ENCODE assay signal across 8 mouse cellular contexts in genomic region chr10:75021138-75021537, GRCm38 (mm10). TPM values are rescaled to one million over a fixed set of nuclear protein-coding genes. Genes with fewer than 3 reads are reported as not detected.
DNase-seq lines count a peak whose midpoint lies in the region; ATAC-seq and TF ChIP-seq lines count a peak whose summit lies in the region.

No protein-coding gene starts in this region.

- no peaks in the 10 kb centered on the region for H3K9me3 ChIP-seq in liver, embryonic 11.5 days (ENCODE audit: control insufficient read depth, low read length)
- no peaks in the 10 kb centered on the region for H3K9me3 ChIP-seq in neural tube, embryonic 12.5 days

- no peaks in the 10 kb centered on the region for H3K27me3 ChIP-seq in liver, embryonic 11.5 days (replicated peaks; ENCODE audit: control insufficient read depth, insufficient read depth, low read length)
- H3K27me3 ChIP-seq in neural tube, embryonic 12.5 days (replicated peaks) = no peaks in the 10 kb centered on the region
- no peaks in the 10 kb centered on the region for H3K27me3 ChIP-seq in testis, adult 2 months (ENCODE audit: control insufficient read depth, insufficient read depth, low read length)

- no peak overlapping the region for H3K4me2 ChIP-seq in liver, embryonic 11.5 days
- no peak overlapping the region for H3K4me2 ChIP-seq in neural tube, embryonic 12.5 days (replicated peaks)

- TF ChIP-seq POLR2A in cortical plate, adult 2 months (IDR thresholded peaks at IDR 0.05; ENCODE audit: extremely low read depth, insufficient read depth, low read length) = no peak
- TF ChIP-seq POLR2A in testis, adult 2 months (IDR thresholded peaks at IDR 0.05; ENCODE audit: control insufficient read depth, low read depth, low read length) = no peak

- DNase-seq in urinary bladder, adult 18-20 months (ENCODE audit: low spot score in 2 of 2) = peak; percentile 42 to 65
- no peak for DNase-seq in urinary bladder, postnatal 10 days (ENCODE audit: low spot score)
- peak; percentile 20 for DNase-seq in gastrocnemius, postnatal 25 days
- peak; percentile 88 for DNase-seq in kidney, postnatal 10 days
- DNase-seq in liver, embryonic 11.5 days (ENCODE audit: low spot score) = peak; percentile 68

- no peaks in the 10 kb centered on the region for H3K36me3 ChIP-seq in liver, embryonic 11.5 days (ENCODE audit: control insufficient read depth, insufficient read depth, low read length)
- H3K36me3 ChIP-seq in neural tube, embryonic 12.5 days = no peaks in the 10 kb centered on the region
- no peaks in the 10 kb centered on the region for H3K36me3 ChIP-seq in testis, adult 2 months (ENCODE audit: control insufficient read depth, insufficient read depth, low read length)

- 15% methylated on average over 6 of the region's 6 CpGs for WGBS in liver, embryonic 11.5 days
- 12% methylated on average over 6 of the region's 6 CpGs for WGBS in neural tube, embryonic 12.5 days

- H3K27ac ChIP-seq in cortical plate, adult 2 months (ENCODE audit: insufficient read depth, low read length) = no peak overlapping the region
- H3K27ac ChIP-seq in liver, embryonic 11.5 days (ENCODE audit: low read depth, low read length) = no peak overlapping the region
- no peak overlapping the region for H3K27ac ChIP-seq in neural tube, embryonic 12.5 days
- no peak overlapping the region for H3K27ac ChIP-seq in testis, adult 2 months (ENCODE audit: control insufficient read depth, insufficient read depth, low read depth, low read length)

- H3K9ac ChIP-seq in liver, embryonic 11.5 days (ENCODE audit: low read depth, low read length) = no peak overlapping the region
- no peak overlapping the region for H3K9ac ChIP-seq in neural tube, embryonic 12.5 days

- ATAC-seq in liver, embryonic 11.5 days (replicated peaks; ENCODE audit: low FRiP score) = peak; percentile 39; the same call in 1 of the 2 replicates
- ATAC-seq in neural tube, embryonic 12.5 days (ENCODE audit: low FRiP score, low read depth) = peak; percentile 55; the same call in 1 of the 2 replicates

- peak; percentile 92 for TF ChIP-seq CTCF in cortical plate, adult 2 months (IDR thresholded peaks at IDR 0.05; ENCODE audit: extremely low read depth, insufficient read depth, low read length)
- peak; percentile 75; the same call in 1 of the 2 replicates for TF ChIP-seq CTCF in testis, adult 2 months (IDR thresholded peaks at IDR 0.05; ENCODE audit: control insufficient read depth, insufficient read depth, insufficient replicate concordance, low read depth, low read length)

- no peak overlapping the region for H3K4me3 ChIP-seq in cortical plate, adult 2 months (ENCODE audit: insufficient read depth, low read length)
- H3K4me3 ChIP-seq in liver, embryonic 11.5 days (ENCODE audit: low read depth, low read length) = no peak overlapping the region
- no peak overlapping the region for H3K4me3 ChIP-seq in neural tube, embryonic 12.5 days
- H3K4me3 ChIP-seq in testis, adult 2 months (ENCODE audit: control insufficient read depth, low read depth, low read length) = peak overlapping the region; percentile 10; the same call in 1 of the 2 replicates

- peaks cover 1% of the 10 kb centered on the region; the same call in 1 of the 2 replicates for H3K4me1 ChIP-seq in cortical plate, adult 2 months (ENCODE audit: control insufficient read depth, insufficient read depth, low read length)
- H3K4me1 ChIP-seq in liver, embryonic 11.5 days (replicated peaks; ENCODE audit: control insufficient read depth, insufficient read depth, low read length) = no peaks in the 10 kb centered on the region
- H3K4me1 ChIP-seq in neural tube, embryonic 12.5 days = no peaks in the 10 kb centered on the region
- peaks cover 26% of the 10 kb centered on the region for H3K4me1 ChIP-seq in testis, adult 2 months (ENCODE audit: control insufficient read depth, insufficient read depth, low read length)

RNA-seq across cellular contexts. Expression of gene Rsph14, which starts 11.2 kb away (rescaled TPM):
- polyA plus RNA-seq in cortical plate, adult 2 months (2012; rRNA removed) = 0.17 and 0.21 TPM in 2 replicates
- total RNA-seq in gastrocnemius, postnatal 25 days (2021) = not detected
- not detected in 2 replicates for polyA plus RNA-seq in liver, embryonic 11.5 days (2014; fragmentation: Nextera tagmentation; extraction: Ambion mirVana)
- polyA plus RNA-seq in neural tube, embryonic 12.5 days (2016; fragmentation: Nextera tagmentation; extraction: Ambion mirVana) = not detected in 2 replicates
- 43.2 and 43.4 TPM in 2 replicates for polyA plus RNA-seq in testis, adult 2 months (2012; rRNA removed)

RNA-seq across cellular contexts. Expression of gene Rab36, which starts 15.7 kb away (rescaled TPM):
- polyA plus RNA-seq in cortical plate, adult 2 months (2012; rRNA removed) = 40.8 and 40.9 TPM in 2 replicates
- under 1 TPM; 0.46 to 0.54 TPM for total RNA-seq in gastrocnemius, postnatal 25 days (2021)
- polyA plus RNA-seq in liver, embryonic 11.5 days (2014; fragmentation: Nextera tagmentation; extraction: Ambion mirVana) = 6.5 and 7.8 TPM in 2 replicates
- 8.9 and 10.6 TPM in 2 replicates for polyA plus RNA-seq in neural tube, embryonic 12.5 days (2016; fragmentation: Nextera tagmentation; extraction: Ambion mirVana)
- 29.3 and 35.3 TPM in 2 replicates for polyA plus RNA-seq in testis, adult 2 months (2012; rRNA removed)

RNA-seq across cellular contexts. Expression of gene Bcr, which starts 39.3 kb away (rescaled TPM):
- 67.3 and 78.1 TPM in 2 replicates for polyA plus RNA-seq in cortical plate, adult 2 months (2012; rRNA removed)
- 1 to 10 TPM; 3.6 to 4.8 TPM for total RNA-seq in gastrocnemius, postnatal 25 days (2021)
- polyA plus RNA-seq in liver, embryonic 11.5 days (2014; fragmentation: Nextera tagmentation; extraction: Ambion mirVana) = 4.2 and 6.8 TPM in 2 replicates
- 11.5 and 13.6 TPM in 2 replicates for polyA plus RNA-seq in neural tube, embryonic 12.5 days (2016; fragmentation: Nextera tagmentation; extraction: Ambion mirVana)
- polyA plus RNA-seq in testis, adult 2 months (2012; rRNA removed) = 11.7 and 15.0 TPM in 2 replicates

RNA-seq across cellular contexts. Expression of gene Gnaz, which starts 54.2 kb away (rescaled TPM):
- polyA plus RNA-seq in cortical plate, adult 2 months (2012; rRNA removed) = 82.8 and 85.2 TPM in 2 replicates
- under 1 TPM; 0.24 to 0.26 TPM for total RNA-seq in gastrocnemius, postnatal 25 days (2021)
- 13.3 and 13.6 TPM in 2 replicates for polyA plus RNA-seq in liver, embryonic 11.5 days (2014; fragmentation: Nextera tagmentation; extraction: Ambion mirVana)
- polyA plus RNA-seq in neural tube, embryonic 12.5 days (2016; fragmentation: Nextera tagmentation; extraction: Ambion mirVana) = 26.6 and 33.9 TPM in 2 replicates
- 2.4 and 2.9 TPM in 2 replicates for polyA plus RNA-seq in testis, adult 2 months (2012; rRNA removed)

Comparison
In these comparisons a context has a peak if more than half of its experiments do, and no peak if none do; other contexts are left out.
1. RNA of gene Rsph14, which starts 11.2 kb away (polyA plus RNA-seq): 43.2 to 43.4 TPM in testis, adult 2 months; 0.17 to 0.21 TPM in cortical plate, adult 2 months, not detected in liver, embryonic 11.5 days and not detected in neural tube, embryonic 12.5 days; every median in the first group is over 10 times any median in the second.